Comparison of ENCODE assay signal across 7 mouse cellular contexts in genomic region chr5:102126737-102127136, GRCm38 (mm10). TPM values are rescaled to one million over a fixed set of nuclear protein-coding genes. Genes with fewer than 3 reads are reported as not detected.
DNase-seq lines count a peak whose midpoint lies in the region; ATAC-seq lines count a peak whose summit lies in the region.

No protein-coding gene starts in this region.

- no peak overlapping the region for H3K4me3 ChIP-seq in kidney, embryonic 15.5 days (replicated peaks)
- H3K4me3 ChIP-seq in limb, embryonic 11.5 days (ENCODE audit: low read depth, low read length) = no peak overlapping the region

- no peak for ATAC-seq in kidney, embryonic 15.5 days (replicated peaks; ENCODE audit: low FRiP score)
- no peak for ATAC-seq in limb, embryonic 11.5 days (ENCODE audit: insufficient number of reproducible peaks, low FRiP score, low TSS enrichment, low read depth)

- no peaks in the 10 kb centered on the region for H3K36me3 ChIP-seq in kidney, embryonic 15.5 days
- no peaks in the 10 kb centered on the region for H3K36me3 ChIP-seq in limb, embryonic 11.5 days (ENCODE audit: control insufficient read depth, insufficient read depth, low read length)

- DNase-seq in kidney, adult 11 months = peak; percentile 11
- peak; percentile 36 for DNase-seq in Muller cell, postnatal 12 days (ENCODE audit: inconsistent ontology term)
- DNase-seq in c-Kit-negative CD71-positive TER-119-positive erythroid progenitor cells, embryonic 14.5 days (ENCODE audit: low read depth, low spot score) = peak; percentile 3
- peak; percentile 29 for DNase-seq in gastrocnemius, postnatal 14 days
- DNase-seq in limb, embryonic 11.5 days (ENCODE audit: low spot score) = peak; percentile 75
- DNase-seq in right cerebral cortex, postnatal 14 days = peak; percentile 52

- no peaks in the 10 kb centered on the region for H3K27me3 ChIP-seq in kidney, embryonic 15.5 days
- H3K27me3 ChIP-seq in limb, embryonic 11.5 days (ENCODE audit: control insufficient read depth, insufficient read depth, low read length) = no peaks in the 10 kb centered on the region

- no peak overlapping the region for H3K27ac ChIP-seq in kidney, embryonic 15.5 days
- no peak overlapping the region for H3K27ac ChIP-seq in limb, embryonic 11.5 days (replicated peaks; ENCODE audit: low read depth, low read length)

- H3K4me2 ChIP-seq in kidney, embryonic 15.5 days = no peak overlapping the region
- H3K4me2 ChIP-seq in limb, embryonic 11.5 days (ENCODE audit: low read depth, severe bottlenecking) = no peak overlapping the region

- no peaks in the 10 kb centered on the region for H3K4me1 ChIP-seq in kidney, embryonic 15.5 days
- no peaks in the 10 kb centered on the region for H3K4me1 ChIP-seq in limb, embryonic 11.5 days (ENCODE audit: control insufficient read depth, insufficient read depth, low read length)

- intact Hi-C loops in gastrocnemius, postnatal 14 days (cut with DNase I; ENCODE audit: low total_unique reads) = no loop called here

- WGBS in kidney, embryonic 15.5 days = 16% methylated on average over 3 of the region's 3 CpGs
- 19% methylated on average over 3 of the region's 3 CpGs for WGBS in limb, embryonic 11.5 days

- no peak overlapping the region for H3K9ac ChIP-seq in kidney, embryonic 15.5 days
- H3K9ac ChIP-seq in limb, embryonic 11.5 days (ENCODE audit: low read length) = no peak overlapping the region

- H3K9me3 ChIP-seq in kidney, embryonic 15.5 days (replicated peaks) = no peaks in the 10 kb centered on the region
- H3K9me3 ChIP-seq in limb, embryonic 11.5 days (ENCODE audit: control insufficient read depth, low read length) = no peaks in the 10 kb centered on the region

RNA-seq across cellular contexts. Expression of gene Wdfy3, which starts 57.0 kb away (rescaled TPM):
- polyA plus RNA-seq in kidney, embryonic 15.5 days (2015; fragmentation: Nextera tagmentation; extraction: Ambion mirVana) = 19.7 and 20.8 TPM in 2 replicates
- total RNA-seq in gastrocnemius, postnatal 14 days (2021) = 10 to 100 TPM; 21.5 to 23.0 TPM
- 16.5 and 20.9 TPM in 2 replicates for polyA plus RNA-seq in limb, embryonic 11.5 days (2014; fragmentation: Nextera tagmentation; extraction: Ambion mirVana)

Comparison
In these comparisons a context has a peak if more than half of its experiments do, and no peak if none do; other contexts are left out.
1. DNase-seq: peak in every context shown above with its lines; median percentile 75 in limb, embryonic 11.5 days; 52 in right cerebral cortex, postnatal 14 days; 36 in Muller cell, postnatal 12 days; 29 in gastrocnemius, postnatal 14 days; 11 in kidney, adult 11 months; 3 in c-Kit-negative CD71-positive TER-119-positive erythroid progenitor cells, embryonic 14.5 days.